Mouse (Mus musculus) lung, postnatal 0 days (tissue): Measurements from ENCODE around the gene Smox.

Source experiments
- CTCF ChIP-seq: IDR thresholded peaks from 2 replicates; pipeline ENCODE4 v1.5.1; 2016; ENCODE audit warnings: antibody characterized with exemption, mild to moderate bottlenecking
- EP300 ChIP-seq: IDR thresholded peaks from 2 replicates; pipeline ENCODE4 v1.6.1; 2016; ENCODE audit warnings: antibody characterized with exemption, mild to moderate bottlenecking, control low read depth

- no peak for TF ChIP-seq CTCF
- TF ChIP-seq EP300, result peak; percentile 47; the same call in 1 of the 2 replicates
Measured at GRCm38 (mm10) chr2:131457728-131458127, 33.6 kb upstream of the Smox start.
